Mouse (Mus musculus): ENCODE measurements around the gene Rnf141. TPM values are rescaled to one million over a fixed set of nuclear protein-coding genes. Genes with fewer than 3 reads are reported as not detected.

Gene Rnf141
- polyA plus RNA-seq, 1 experiment from 2014 or later, result 30.0 TPM

DNA sequence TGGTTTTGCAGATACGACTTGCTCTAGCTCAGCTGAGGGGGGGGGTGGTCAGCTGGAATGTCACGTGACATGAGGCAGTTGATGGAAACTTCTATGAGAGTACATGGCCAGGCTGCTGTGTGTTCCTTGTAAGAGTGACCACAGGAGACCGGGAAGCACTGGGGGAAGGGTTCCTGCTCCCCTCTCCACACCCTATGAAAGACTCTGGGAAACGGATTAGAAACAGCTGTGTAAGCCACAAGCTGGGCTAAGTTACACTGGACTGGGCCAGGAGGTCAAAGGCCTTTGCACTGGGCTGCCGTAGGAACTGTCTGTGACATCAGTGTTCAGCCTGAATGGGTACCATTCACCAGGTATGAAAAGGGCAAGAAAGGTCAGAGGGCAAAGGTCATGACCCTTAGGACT is 90.3 kb downstream of the Rnf141 start:
- H3K9ac ChIP-seq, result no peak overlapping the region
- no peak overlapping the region for H3K27ac ChIP-seq
- H3K4me1 ChIP-seq (replicated peaks), result 0 out of 2 replicates have a peak, but pooled peaks cover 2% of the 10 kb centered on the region
- no peak overlapping the region for H3K4me2 ChIP-seq
- no peaks in the 10 kb centered on the region; the same call in 1 of the 2 replicates for H3K9me3 ChIP-seq (replicated peaks)
- ATAC-seq (replicated peaks; ENCODE audit: insufficient number of reproducible peaks, insufficient read depth, low FRiP score, low read depth), result no peak
- H3K4me3 ChIP-seq, result no peak overlapping the region
- WGBS, result 43% methylated on average over 5 of the region's 5 CpGs
- no peaks in the 10 kb centered on the region for H3K27me3 ChIP-seq
- no peaks in the 10 kb centered on the region for H3K36me3 ChIP-seq

DNA sequence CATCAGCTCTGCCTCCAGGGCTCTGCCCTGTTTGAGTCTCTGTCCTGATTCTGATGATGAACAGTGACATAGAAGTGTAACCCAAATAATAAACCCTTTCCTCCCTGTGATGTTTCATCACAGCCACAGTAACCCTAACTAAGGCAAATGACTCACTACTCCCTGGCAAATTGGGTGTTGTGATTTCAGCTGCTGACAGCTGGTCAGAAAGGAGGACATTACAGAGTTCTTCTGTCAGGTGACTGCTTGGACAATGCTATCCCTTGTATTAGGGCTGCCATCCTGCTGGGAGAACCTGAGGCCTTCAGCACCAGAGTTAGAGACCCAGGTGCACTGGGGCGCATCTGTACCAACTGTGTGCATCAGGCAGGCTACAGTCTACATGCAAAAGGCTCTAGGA is 90.9 kb downstream of the Rnf141 start:
- 78% methylated on average over 1 of the region's 1 CpGs for WGBS
- Histone ChIP-seq H3K27me3 (no peaks in the 10 kb centered on the region), H3K4me1 (replicated peaks) (0 out of 2 replicates have a peak, but pooled peaks cover 2% of the 10 kb centered on the region), H3K36me3 (no peaks in the 10 kb centered on the region), H3K27ac (no peak overlapping the region), H3K9ac (no peak overlapping the region), H3K9me3 (replicated peaks) (no peaks in the 10 kb centered on the region; the same call in 1 of the 2 replicates), H3K4me3 (no peak overlapping the region), H3K4me2 (no peak overlapping the region)
- ATAC-seq (replicated peaks; ENCODE audit: insufficient number of reproducible peaks, insufficient read depth, low FRiP score, low read depth), result no peak

DNA sequence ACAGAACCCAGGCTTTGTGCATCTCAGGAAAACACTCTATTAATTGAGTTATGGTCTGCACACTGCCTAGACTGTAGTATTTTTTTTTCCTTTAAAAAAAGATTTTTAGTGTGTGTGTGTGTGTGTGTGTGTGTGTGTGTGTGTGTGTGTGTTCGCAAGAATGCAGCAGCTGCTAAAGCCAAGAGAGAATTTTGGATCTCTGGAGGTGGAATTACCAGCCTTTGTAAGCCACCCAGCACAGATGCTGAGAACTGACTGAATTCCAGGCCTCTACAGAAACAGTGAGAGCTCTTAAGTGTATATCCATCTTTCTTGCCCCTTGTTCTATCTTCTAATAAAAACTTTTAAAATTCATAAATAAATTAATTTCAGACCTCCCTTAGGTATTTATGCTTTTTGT is 92.6 kb downstream of the Rnf141 start:
- Histone ChIP-seq H3K27me3 (no peaks in the 10 kb centered on the region), H3K36me3 (no peaks in the 10 kb centered on the region), H3K4me3 (no peak overlapping the region), H3K4me1 (replicated peaks) (no peaks in the 10 kb centered on the region), H3K9me3 (replicated peaks) (no peaks in the 10 kb centered on the region; the same call in 1 of the 2 replicates), H3K9ac (no peak overlapping the region), H3K27ac (no peak overlapping the region), H3K4me2 (no peak overlapping the region)
- ATAC-seq (replicated peaks; ENCODE audit: insufficient number of reproducible peaks, insufficient read depth, low FRiP score, low read depth), result no peak
- WGBS, result 80% methylated on average over 1 of the region's 1 CpGs

DNA sequence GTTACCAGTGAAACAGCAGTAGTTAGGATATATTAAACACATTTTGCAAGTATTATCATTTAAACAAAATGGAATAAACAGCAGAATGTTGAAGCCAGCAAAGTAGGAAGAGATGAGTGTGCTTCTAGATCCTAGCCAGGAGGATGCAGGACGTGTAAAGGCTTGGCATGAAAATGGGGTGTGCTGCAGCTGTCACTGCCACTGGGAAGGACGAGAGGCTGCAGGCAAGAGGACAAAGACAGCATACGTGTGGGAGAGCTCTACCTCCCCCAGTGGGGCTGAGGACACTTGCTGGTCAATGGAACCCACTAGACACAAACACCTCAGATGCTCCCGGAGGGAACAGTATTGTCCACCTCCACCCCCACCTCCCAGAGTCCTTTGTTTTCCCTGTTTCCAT is 93.4 kb downstream of the Rnf141 start:
- Histone ChIP-seq H3K9me3 (replicated peaks) (no peaks in the 10 kb centered on the region; the same call in 1 of the 2 replicates), H3K9ac (no peak overlapping the region), H3K27me3 (no peaks in the 10 kb centered on the region), H3K4me2 (no peak overlapping the region), H3K4me3 (no peak overlapping the region), H3K36me3 (no peaks in the 10 kb centered on the region), H3K27ac (no peak overlapping the region), H3K4me1 (replicated peaks) (no peaks in the 10 kb centered on the region)
- ATAC-seq (replicated peaks; ENCODE audit: insufficient number of reproducible peaks, insufficient read depth, low FRiP score, low read depth), result no peak
- 52% methylated on average over 4 of the region's 4 CpGs for WGBS

Small RNA genes lying within 50 kb of the gene (microRNA-seq; reads per million reads assigned to microRNA genes)
- not detected for gene Gm47282

Other genes starting within 250 kb of the Rnf141 start
- 30.8 TPM in 2 replicates for gene Sbf2, start 229.5 kb downstream of the Rnf141 start, polyA plus RNA-seq (2015; fragmentation: Nextera tagmentation; extraction: Ambion mirVana)
- 18.4 and 20.5 TPM in 2 replicates for gene Adm, start 216.8 kb downstream of the Rnf141 start, polyA plus RNA-seq (2015; fragmentation: Nextera tagmentation; extraction: Ambion mirVana)
- gene Ampd3, start 76.3 kb downstream of the Rnf141 start, polyA plus RNA-seq (2015; fragmentation: Nextera tagmentation; extraction: Ambion mirVana), result 8.0 and 9.3 TPM in 2 replicates
- gene Lyve1, start 18.8 kb upstream of the Rnf141 start, polyA plus RNA-seq (2015; fragmentation: Nextera tagmentation; extraction: Ambion mirVana), result 11.9 and 13.2 TPM in 2 replicates
- 3.7 and 5.1 TPM in 2 replicates for gene Mrvi1, start 138.0 kb upstream of the Rnf141 start, polyA plus RNA-seq (2015; fragmentation: Nextera tagmentation; extraction: Ambion mirVana)
- 38.9 and 45.1 TPM in 2 replicates for gene Ctr9, start 184.5 kb upstream of the Rnf141 start, polyA plus RNA-seq (2015; fragmentation: Nextera tagmentation; extraction: Ambion mirVana)
- 528 and 555 TPM in 2 replicates for gene Eif4g2, start 238.6 kb upstream of the Rnf141 start, polyA plus RNA-seq (2015; fragmentation: Nextera tagmentation; extraction: Ambion mirVana)